Comparison of ENCODE assay signal across 16 mouse cellular contexts in the genomic region with DNA sequence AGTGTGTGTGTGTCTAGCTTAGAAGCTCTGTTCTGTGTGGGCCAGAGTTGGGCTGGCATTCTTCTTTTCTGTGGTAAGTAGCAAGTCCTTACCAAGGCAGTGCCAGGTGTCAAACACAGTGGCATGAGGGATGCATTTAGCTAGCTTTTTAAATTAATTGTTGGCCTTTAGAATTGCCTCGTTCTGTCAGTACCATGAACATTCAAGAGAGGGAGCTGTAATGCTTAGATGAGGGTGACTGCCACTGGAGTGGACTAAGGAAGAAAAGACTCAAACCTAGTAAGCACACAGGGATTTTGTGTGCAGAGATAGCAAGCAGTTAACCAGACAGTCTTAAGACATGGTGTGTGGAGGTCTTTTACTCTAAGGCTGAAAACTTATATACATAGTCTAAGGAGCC. TPM values are rescaled to one million over a fixed set of nuclear protein-coding genes. Genes with fewer than 3 reads are reported as not detected.
DNase-seq lines count a peak whose midpoint lies in the region; ATAC-seq and TF ChIP-seq lines count a peak whose summit lies in the region.
"Had no signal": no experiment of that assay in that cellular context is flagged by ENCODE, and none has a peak within 500 bp of the region (broad histone marks: within the 10 kb centered on the region; RNA-seq: fewer than 3 reads in every experiment).

No protein-coding gene starts in this region.

- no peak for ATAC-seq in kidney, postnatal 0 days (replicated peaks; ENCODE audit: low FRiP score, low read depth)
- ATAC-seq in megakaryocyte-erythroid progenitor cell, adult 5-6 weeks (replicated peaks; ENCODE audit: low FRiP score, low TSS enrichment, poor library complexity, severe bottlenecking): no peak

- no peak overlapping the region for H3K4me2 ChIP-seq in kidney, postnatal 0 days (ENCODE audit: low read length)
- H3K4me2 ChIP-seq: embryonic facial prominence, embryonic 12.5 days; hindbrain, embryonic 15.5 days had no signal

- no peak overlapping the region for H3K9ac ChIP-seq in kidney, postnatal 0 days (ENCODE audit: low read depth, low read length)
- H3K9ac ChIP-seq: embryonic facial prominence, embryonic 12.5 days; hindbrain, embryonic 15.5 days had no signal

- peak overlapping the region; percentile 10; the same call in 1 of the 2 replicates for H3K27ac ChIP-seq in gastrocnemius, adult 2 months
- H3K27ac ChIP-seq in kidney, postnatal 0 days: no peak overlapping the region
- H3K27ac ChIP-seq: embryonic facial prominence, embryonic 12.5 days; hindbrain, embryonic 15.5 days had no signal

- H3K4me1 ChIP-seq in kidney, postnatal 0 days (replicated peaks; ENCODE audit: insufficient read depth, low read length): no peaks in the 10 kb centered on the region; the same call in 1 of the 2 replicates

- no peak overlapping the region for H3K4me3 ChIP-seq in gastrocnemius, adult 2 months
- H3K4me3 ChIP-seq in kidney, postnatal 0 days (replicated peaks; ENCODE audit: low read depth, low read length): no peak overlapping the region
- H3K4me3 ChIP-seq: embryonic facial prominence, embryonic 12.5 days; hindbrain, embryonic 15.5 days; myocyte had no signal

- H3K9me3 ChIP-seq in kidney, postnatal 0 days (replicated peaks; ENCODE audit: low read length): no peaks in the 10 kb centered on the region
- H3K9me3 ChIP-seq: embryonic facial prominence, embryonic 12.5 days; hindbrain, embryonic 15.5 days had no signal

- DNase-seq in gastrocnemius, adult 2 months: no peak
- no peak for DNase-seq in gastrocnemius, postnatal 10 days
- peak; percentile 31 for DNase-seq in kidney, postnatal 0 days (ENCODE audit: low spot score)
- DNase-seq in kidney, postnatal 10 days: no peak
- peak; percentile 52 for DNase-seq in 416B (ENCODE audit: low read depth)
- DNase-seq in ZHBTc4 (ENCODE audit: low read depth, low spot score): peak; percentile 45
- no peak for DNase-seq in testis, postnatal 10 days (ENCODE audit: low spot score)
- DNase-seq: B cell, adult 2 months; cerebellum, postnatal 25 days; gastrocnemius, postnatal 25 days; right cerebral cortex, postnatal 14 days; thymus, postnatal 4 days had no signal

- H3K27me3 ChIP-seq in kidney, postnatal 0 days (ENCODE audit: insufficient read depth, low read length): no peaks in the 10 kb centered on the region
- H3K27me3 ChIP-seq: embryonic facial prominence, embryonic 12.5 days; hindbrain, embryonic 15.5 days had no signal

- intact Hi-C loops in gastrocnemius, adult 2 months (cut with DNase I): loop anchor here (5.0 to 10.0 kb wide), 2 partner anchors 45 to 142 kb away; no protein-coding TSS in a partner anchor

- peak; percentile 40; the same call in 1 of the 2 replicates for TF ChIP-seq CTCF in gastrocnemius, adult 2 months (IDR thresholded peaks at IDR 0.05)
- peak; percentile 44 for TF ChIP-seq CTCF in kidney, postnatal 0 days (IDR thresholded peaks at IDR 0.05; ENCODE audit: low read depth)

- peaks cover 12% of the 10 kb centered on the region; the same call in 1 of the 2 replicates for H3K36me3 ChIP-seq in kidney, postnatal 0 days (ENCODE audit: insufficient read depth, low read length)

- WGBS in kidney, postnatal 0 days: 59% methylated on average over 1 of the region's 1 CpGs

RNA-seq across cellular contexts. Expression of gene Tnrc6a, which starts 3.6 kb away (rescaled TPM):
- total RNA-seq in gastrocnemius, adult 2 months (2021): 10 to 100 TPM; 24.1 to 26.2 TPM
- total RNA-seq in gastrocnemius, postnatal 10 days (2021): 10 to 100 TPM; 21.9 to 36.0 TPM
- 51.3 and 58.0 TPM in 2 replicates for polyA plus RNA-seq in kidney, postnatal 0 days (2015; fragmentation: Nextera tagmentation; extraction: Ambion mirVana)
- 37.3 and 71.3 TPM in 2 replicates for total RNA-seq in megakaryocyte-erythroid progenitor cell, adult 5-6 weeks (2014; fragmentation: Nextera tagmentation)
- total RNA-seq in megakaryocyte-erythroid progenitor cell, adult 5-6 weeks (2017): 49.4 and 59.2 TPM in 2 replicates

Comparison
In these comparisons a context has a peak if more than half of its experiments do, and no peak if none do; other contexts are left out.
1. DNase-seq: peak in kidney, postnatal 0 days (single experiment), 416B (single experiment) and ZHBTc4 (single experiment); none in gastrocnemius, adult 2 months (single experiment), gastrocnemius, postnatal 10 days (single experiment), kidney, postnatal 10 days (single experiment) and testis, postnatal 10 days (single experiment).